In the genomic region with DNA sequence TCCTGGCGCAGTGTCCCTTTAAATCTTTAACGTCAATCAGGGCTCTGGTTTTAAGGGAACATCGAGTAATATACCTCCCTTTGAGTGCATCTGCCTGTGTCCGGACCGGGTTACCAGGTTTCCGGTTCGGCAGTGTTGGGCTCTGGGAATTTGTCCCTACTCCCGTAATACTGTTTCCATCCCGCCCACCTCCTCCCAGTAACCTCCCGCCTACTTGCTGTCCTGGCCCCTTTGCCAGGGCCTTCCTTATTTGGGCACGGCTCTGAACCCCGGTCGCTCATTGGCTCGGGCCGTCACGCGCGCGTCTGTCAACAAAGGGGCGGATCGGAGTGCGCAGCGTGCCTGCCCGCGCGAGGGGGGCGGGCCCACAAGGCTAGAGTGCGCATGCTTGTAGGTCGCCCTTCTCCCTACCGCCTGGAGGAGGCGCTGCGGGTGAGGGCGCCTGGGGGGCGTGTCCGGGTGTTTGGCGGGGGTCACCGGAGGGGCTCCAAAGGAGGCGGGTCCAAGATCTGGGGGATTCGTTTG, we compare ENCODE assay signal across 8 mouse cellular contexts. TPM values are rescaled to one million over a fixed set of nuclear protein-coding genes. Genes with fewer than 3 reads are reported as not detected.
DNase-seq lines count a peak whose midpoint lies in the region; ATAC-seq and TF ChIP-seq lines count a peak whose summit lies in the region.

No protein-coding gene starts in this region.

- no peaks in the 10 kb centered on the region for H3K9me3 ChIP-seq in MEL (replicated peaks; ENCODE audit: insufficient read depth, low read length)
- no peaks in the 10 kb centered on the region for H3K9me3 ChIP-seq in forebrain, postnatal 0 days (ENCODE audit: low read length)
- H3K9me3 ChIP-seq in lung, embryonic 15.5 days: no peaks in the 10 kb centered on the region

- no peak for TF ChIP-seq RAD21 in MEL (IDR thresholded peaks at IDR 0.05; ENCODE audit: low read depth, low read length)

- DNase-seq in MEL (ENCODE audit: low read depth, low spot score): peak; percentile 95
- DNase-seq in cerebellum, adult 2 months: peak; percentile 94 to 99
- peak; percentile 99 for DNase-seq in forebrain, postnatal 0 days
- peak; percentile 98 for DNase-seq in heart, postnatal 4 days
- DNase-seq in layer of hippocampus, adult 8-10 months (ENCODE audit: low spot score in 2 of 2): peak; percentile 96 to 98
- DNase-seq in ovary, adult 18-20 months (ENCODE audit: low spot score): peak; percentile 98
- peak; percentile 94 for DNase-seq in thymus, postnatal 0 days (ENCODE audit: low spot score)

- no peak overlapping the region for H3K27ac ChIP-seq in MEL (ENCODE audit: control insufficient read depth, low read depth, low read length)
- H3K27ac ChIP-seq in cerebellum, adult 2 months (ENCODE audit: insufficient read depth, low read length): no peak overlapping the region
- peak overlapping the region; percentile 86 for H3K27ac ChIP-seq in forebrain, postnatal 0 days (ENCODE audit: low read depth, low read length)
- H3K27ac ChIP-seq in lung, embryonic 15.5 days: peak overlapping the region; percentile 64

- under 1% methylated on average over 39 of the region's 39 CpGs for WGBS in cerebellum, adult 2 months
- WGBS in forebrain, postnatal 0 days: 2% methylated on average over 39 of the region's 39 CpGs
- WGBS in lung, embryonic 15.5 days: under 1% methylated on average over 39 of the region's 39 CpGs

- H3K4me1 ChIP-seq in MEL (ENCODE audit: control insufficient read depth in 1 of 2, insufficient read depth in 2 of 2, low read length in 2 of 2): peaks cover 0 to 4% of the 10 kb centered on the region in 2 experiments; a peak in 2 of 4 replicates
- H3K4me1 ChIP-seq in cerebellum, adult 2 months (ENCODE audit: control insufficient read depth, insufficient read depth, low read length): peaks cover 3% of the 10 kb centered on the region
- H3K4me1 ChIP-seq in forebrain, postnatal 0 days (ENCODE audit: insufficient read depth): peaks cover 4% of the 10 kb centered on the region; the same call in 1 of the 2 replicates
- H3K4me1 ChIP-seq in lung, embryonic 15.5 days: peaks cover 18% of the 10 kb centered on the region

- TF ChIP-seq CTCF in MEL (IDR thresholded peaks at IDR 0.05 in 2 of 3, conservative IDR thresholded peaks at IDR 0.05 in 1 of 3; ENCODE audit: control insufficient read depth in 1 of 3, insufficient read depth in 1 of 3, low read depth in 2 of 3, low read length in 3 of 3, poor library complexity in 1 of 3, severe bottlenecking in 1 of 3): peak; percentile 46 to 81 (median 74); a peak in 5 of 6 replicates
- peak; percentile 62; the same call in 1 of the 2 replicates for TF ChIP-seq CTCF in cerebellum, adult 2 months (IDR thresholded peaks at IDR 0.05; ENCODE audit: borderline replicate concordance, insufficient read depth, low read depth, low read length)
- peak; percentile 88 for TF ChIP-seq CTCF in forebrain, postnatal 0 days (IDR thresholded peaks at IDR 0.05; ENCODE audit: low read depth)

- H3K4me3 ChIP-seq in MEL (ENCODE audit: control insufficient read depth in 1 of 2, insufficient read depth in 1 of 2, low read depth in 2 of 2, low read length in 2 of 2): peak overlapping the region; percentile 30 to 40; a peak in 3 of 4 replicates
- peak overlapping the region; percentile 47 for H3K4me3 ChIP-seq in cerebellum, adult 2 months (replicated peaks; ENCODE audit: insufficient read depth, low read depth, low read length)
- H3K4me3 ChIP-seq in forebrain, postnatal 0 days (ENCODE audit: low read depth, low read length): peak overlapping the region; percentile 41
- H3K4me3 ChIP-seq in lung, embryonic 15.5 days: peak overlapping the region; percentile 44

- no peaks in the 10 kb centered on the region for H3K27me3 ChIP-seq in MEL (ENCODE audit: control insufficient read depth in 1 of 2, insufficient read depth in 2 of 2, low read length in 2 of 2)
- no peaks in the 10 kb centered on the region for H3K27me3 ChIP-seq in cerebellum, adult 2 months (ENCODE audit: control insufficient read depth, insufficient read depth, low read length)
- no peaks in the 10 kb centered on the region for H3K27me3 ChIP-seq in forebrain, postnatal 0 days (ENCODE audit: insufficient read depth, low read length)
- no peaks in the 10 kb centered on the region for H3K27me3 ChIP-seq in lung, embryonic 15.5 days

- peak; percentile 98 for ATAC-seq in forebrain, postnatal 0 days
- peak; percentile 99 for ATAC-seq in lung, embryonic 15.5 days (ENCODE audit: borderline replicate concordance, extremely low read depth, low FRiP score, low TSS enrichment)

- H3K9ac ChIP-seq in MEL (ENCODE audit: control insufficient read depth, low read depth, low read length, poor library complexity, severe bottlenecking): peak overlapping the region; percentile 33; the same call in 1 of the 2 replicates
- peak overlapping the region; percentile 53 for H3K9ac ChIP-seq in forebrain, postnatal 0 days
- H3K9ac ChIP-seq in lung, embryonic 15.5 days: peak overlapping the region; percentile 39

- 0 out of 4 replicates have a peak, but pooled peaks cover 0 to 2% of the 10 kb centered on the region in 2 experiments for H3K36me3 ChIP-seq in MEL (ENCODE audit: control insufficient read depth in 1 of 2, insufficient read depth in 2 of 2, low read length in 2 of 2)
- H3K36me3 ChIP-seq in forebrain, postnatal 0 days (ENCODE audit: insufficient read depth): peaks cover 17% of the 10 kb centered on the region
- H3K36me3 ChIP-seq in lung, embryonic 15.5 days: peaks cover 25% of the 10 kb centered on the region

- 0 out of 4 replicates have a peak, but pooled peaks of 1 of the 2 experiments have one; percentile 17 for TF ChIP-seq EP300 in MEL (IDR thresholded peaks at IDR 0.05; ENCODE audit: low read depth in 1 of 2, low read length in 2 of 2)

- no peak; a peak in 1 of 4 replicates for TF ChIP-seq POLR2A in MEL (IDR thresholded peaks at IDR 0.05; ENCODE audit: control insufficient read depth in 1 of 2, insufficient read depth in 1 of 2, low read depth in 1 of 2, low read length in 2 of 2, poor library complexity in 1 of 2)
- peak; percentile 4; the same call in 1 of the 2 replicates for TF ChIP-seq POLR2A in cerebellum, adult 2 months (IDR thresholded peaks at IDR 0.05; ENCODE audit: borderline replicate concordance, insufficient read depth, low read length)

- H3K4me2 ChIP-seq in forebrain, postnatal 0 days (ENCODE audit: low read depth): peak overlapping the region; percentile 60
- peak overlapping the region; percentile 69 for H3K4me2 ChIP-seq in lung, embryonic 15.5 days

- no peaks in the 10 kb centered on the region for H3K79me2 ChIP-seq in MEL (ENCODE audit: control insufficient read depth, insufficient read depth, low read length, poor library complexity)

RNA-seq across cellular contexts. Expression of a gene that starts 11.7 kb away (rescaled TPM):
- total RNA-seq in MEL (2012; rRNA removed): 11.5 and 13.7 TPM in 2 replicates
- 10 to 100 TPM in 1 of 2 experiments, not detected in 1; 10.1 TPM for polyA plus RNA-seq in MEL (2012; ENCODE audit: insufficient read depth in 1 of 2, insufficient read length in 2 of 2, low read depth in 1 of 2, low replicate concordance in 2 of 2, missing spikeins in 1 of 2)
- 7.6 and 7.9 TPM in 2 replicates for polyA plus RNA-seq in cerebellum, adult 2 months (2012; rRNA removed)
- total RNA-seq in forebrain, postnatal 0 days (2014; rRNA removed): 19.8 and 22.8 TPM in 2 replicates
- 8.4 and 11.9 TPM in 2 replicates for polyA plus RNA-seq in forebrain, postnatal 0 days (2015; fragmentation: Nextera tagmentation; extraction: Ambion mirVana)
- total RNA-seq in heart, postnatal 4 days (2021): 1 to 10 TPM; 5.5 to 7.2 TPM
- 10 to 100 TPM; 13.3 to 15.1 (median 14.4) TPM for total RNA-seq in layer of hippocampus, adult 8-10 months (2022)
- 13.6 and 13.8 TPM in 2 replicates for polyA plus RNA-seq in lung, embryonic 15.5 days (2015; fragmentation: Nextera tagmentation; extraction: Ambion mirVana)
- 16.4 and 16.6 TPM in 2 replicates for polyA plus RNA-seq in thymus, postnatal 0 days (2015; fragmentation: Nextera tagmentation; extraction: Ambion mirVana)

RNA-seq across cellular contexts. Expression of a gene that starts 13.2 kb away (rescaled TPM):
- not detected in 2 replicates for total RNA-seq in MEL (2012; rRNA removed)
- not detected for polyA plus RNA-seq in MEL (2012; ENCODE audit: insufficient read depth in 1 of 2, insufficient read length in 2 of 2, low read depth in 1 of 2, low replicate concordance in 2 of 2, missing spikeins in 1 of 2)
- polyA plus RNA-seq in cerebellum, adult 2 months (2012; rRNA removed): 0.80 and 0.90 TPM in 2 replicates
- total RNA-seq in forebrain, postnatal 0 days (2014; rRNA removed): 5.3 and 8.9 TPM in 2 replicates
- polyA plus RNA-seq in forebrain, postnatal 0 days (2015; fragmentation: Nextera tagmentation; extraction: Ambion mirVana): 8.3 and 10.6 TPM in 2 replicates
- total RNA-seq in heart, postnatal 4 days (2021): under 1 TPM; 0.33 to 0.56 TPM
- under 1 TPM; 0.18 to 0.57 (median 0.31) TPM for total RNA-seq in layer of hippocampus, adult 8-10 months (2022)
- 1.8 and 1.9 TPM in 2 replicates for polyA plus RNA-seq in lung, embryonic 15.5 days (2015; fragmentation: Nextera tagmentation; extraction: Ambion mirVana)
- polyA plus RNA-seq in thymus, postnatal 0 days (2015; fragmentation: Nextera tagmentation; extraction: Ambion mirVana): 0.70 and 0.72 TPM in 2 replicates

RNA-seq across cellular contexts. Expression of a gene that starts 17.7 kb away (rescaled TPM):
- 3.1 and 3.4 TPM in 2 replicates for total RNA-seq in MEL (2012; rRNA removed)
- 1 to 10 TPM in 1 of 2 experiments, not detected in 1; 6.5 TPM for polyA plus RNA-seq in MEL (2012; ENCODE audit: insufficient read depth in 1 of 2, insufficient read length in 2 of 2, low read depth in 1 of 2, low replicate concordance in 2 of 2, missing spikeins in 1 of 2)
- 15.7 TPM in 2 replicates for polyA plus RNA-seq in cerebellum, adult 2 months (2012; rRNA removed)
- total RNA-seq in forebrain, postnatal 0 days (2014; rRNA removed): 12.3 and 14.4 TPM in 2 replicates
- 19.8 and 23.3 TPM in 2 replicates for polyA plus RNA-seq in forebrain, postnatal 0 days (2015; fragmentation: Nextera tagmentation; extraction: Ambion mirVana)
- total RNA-seq in heart, postnatal 4 days (2021): 1 to 10 TPM; 6.9 to 7.7 TPM
- 10 to 100 TPM; 18.6 to 20.9 (median 20.4) TPM for total RNA-seq in layer of hippocampus, adult 8-10 months (2022)
- 15.2 and 15.3 TPM in 2 replicates for polyA plus RNA-seq in lung, embryonic 15.5 days (2015; fragmentation: Nextera tagmentation; extraction: Ambion mirVana)
- polyA plus RNA-seq in thymus, postnatal 0 days (2015; fragmentation: Nextera tagmentation; extraction: Ambion mirVana): 10.1 and 11.5 TPM in 2 replicates

RNA-seq across cellular contexts. Expression of a gene that starts 18.1 kb away (rescaled TPM):
- total RNA-seq in MEL (2012; rRNA removed): 333 and 345 TPM in 2 replicates
- 100 to 1,000 TPM in 1 of 2 experiments, not detected in 1; 234 TPM for polyA plus RNA-seq in MEL (2012; ENCODE audit: insufficient read depth in 1 of 2, insufficient read length in 2 of 2, low read depth in 1 of 2, low replicate concordance in 2 of 2, missing spikeins in 1 of 2)
- 87.1 and 88.8 TPM in 2 replicates for polyA plus RNA-seq in cerebellum, adult 2 months (2012; rRNA removed)
- total RNA-seq in forebrain, postnatal 0 days (2014; rRNA removed): 50.0 and 88.1 TPM in 2 replicates
- polyA plus RNA-seq in forebrain, postnatal 0 days (2015; fragmentation: Nextera tagmentation; extraction: Ambion mirVana): 124 and 172 TPM in 2 replicates
- total RNA-seq in heart, postnatal 4 days (2021): 10 to 100 TPM; 95.2 to 99.9 TPM
- total RNA-seq in layer of hippocampus, adult 8-10 months (2022): 10 to 100 TPM; 75.6 to 82.3 (median 78.2) TPM
- polyA plus RNA-seq in lung, embryonic 15.5 days (2015; fragmentation: Nextera tagmentation; extraction: Ambion mirVana): 140 and 154 TPM in 2 replicates
- 154 and 164 TPM in 2 replicates for polyA plus RNA-seq in thymus, postnatal 0 days (2015; fragmentation: Nextera tagmentation; extraction: Ambion mirVana)

RNA-seq across cellular contexts. Expression of a gene that starts 34.5 kb away (rescaled TPM):
- total RNA-seq in MEL (2012; rRNA removed): 0.49 and 0.65 TPM in 2 replicates
- polyA plus RNA-seq in MEL (2012; ENCODE audit: insufficient read depth in 1 of 2, insufficient read length in 2 of 2, low read depth in 1 of 2, low replicate concordance in 2 of 2, missing spikeins in 1 of 2): 1 to 10 TPM in 1 of 2 experiments, not detected in 1; 2.1 TPM
- polyA plus RNA-seq in cerebellum, adult 2 months (2012; rRNA removed): 1.9 and 2.6 TPM in 2 replicates
- total RNA-seq in forebrain, postnatal 0 days (2014; rRNA removed): 16.9 and 20.2 TPM in 2 replicates
- polyA plus RNA-seq in forebrain, postnatal 0 days (2015; fragmentation: Nextera tagmentation; extraction: Ambion mirVana): 5.3 and 8.0 TPM in 2 replicates
- total RNA-seq in heart, postnatal 4 days (2021): 1 to 10 TPM; 1.3 TPM
- total RNA-seq in layer of hippocampus, adult 8-10 months (2022): 1 to 10 TPM; 1.0 to 1.5 (median 1.2) TPM
- 3.2 and 5.1 TPM in 2 replicates for polyA plus RNA-seq in lung, embryonic 15.5 days (2015; fragmentation: Nextera tagmentation; extraction: Ambion mirVana)
- 0.10 and 0.25 TPM in 2 replicates for polyA plus RNA-seq in thymus, postnatal 0 days (2015; fragmentation: Nextera tagmentation; extraction: Ambion mirVana)

Comparison
In these comparisons a context has a peak if more than half of its experiments do, and no peak if none do; other contexts are left out.
1. H3K27ac ChIP-seq: peak in forebrain, postnatal 0 days (single experiment) and lung, embryonic 15.5 days (single experiment); none in MEL (single experiment) and cerebellum, adult 2 months (single experiment).
2. Peak in every context shown above with its lines, with median percentiles within 50 percentile points of each other: DNase-seq, H3K4me3 ChIP-seq, H3K9ac ChIP-seq and CTCF ChIP-seq.